In genomic region chr1:41131410-41131809, GRCm38 (mm10) we compare ENCODE assay signal across 22 mouse cellular contexts.
DNase-seq lines count a peak whose midpoint lies in the region; ATAC-seq lines count a peak whose summit lies in the region.
"Had no signal": no experiment of that assay in that cellular context is flagged by ENCODE, and none has a peak within 500 bp of the region (broad histone marks: within the 10 kb centered on the region; RNA-seq: fewer than 3 reads in every experiment).

No protein-coding gene starts in this region.

- H3K4me1 ChIP-seq in forebrain, embryonic 10.5 days: peaks cover 22% of the 10 kb centered on the region
- H3K4me1 ChIP-seq in forebrain, embryonic 16.5 days (replicated peaks; ENCODE audit: control insufficient read depth, insufficient read depth, low read length): no peaks in the 10 kb centered on the region
- peaks cover 5% of the 10 kb centered on the region for H3K4me1 ChIP-seq in limb, embryonic 11.5 days (ENCODE audit: control insufficient read depth, insufficient read depth, low read length)
- H3K4me1 ChIP-seq in limb, embryonic 10.5 days: peaks cover 31% of the 10 kb centered on the region
- peaks cover 6% of the 10 kb centered on the region for H3K4me1 ChIP-seq in hindbrain, embryonic 13.5 days (replicated peaks)
- H3K4me1 ChIP-seq in neural tube, embryonic 13.5 days (replicated peaks): peaks cover 5% of the 10 kb centered on the region; the same call in 1 of the 2 replicates
- H3K4me1 ChIP-seq: liver, embryonic 13.5 days; lung, embryonic 15.5 days; midbrain, embryonic 13.5 days had no signal

- ATAC-seq in forebrain, embryonic 16.5 days: no peak
- no peak for ATAC-seq in limb, embryonic 11.5 days (ENCODE audit: insufficient number of reproducible peaks, low FRiP score, low TSS enrichment, low read depth)
- ATAC-seq in hindbrain, embryonic 13.5 days (ENCODE audit: low FRiP score): no peak
- ATAC-seq in neural tube, embryonic 13.5 days (ENCODE audit: low read depth): no peak; the same call in 1 of the 2 replicates
- ATAC-seq: midbrain, embryonic 13.5 days had no signal

- H3K9ac ChIP-seq in forebrain, embryonic 16.5 days (replicated peaks; ENCODE audit: low read depth, low read length): no peak overlapping the region
- H3K9ac ChIP-seq in limb, embryonic 11.5 days (ENCODE audit: low read length): no peak overlapping the region
- H3K9ac ChIP-seq in hindbrain, embryonic 13.5 days: no peak overlapping the region
- no peak overlapping the region for H3K9ac ChIP-seq in neural tube, embryonic 13.5 days
- H3K9ac ChIP-seq: forebrain, embryonic 12.5 days; heart, embryonic 15.5 days; liver, embryonic 13.5 days; lung, embryonic 15.5 days; midbrain, embryonic 13.5 days had no signal

- H3K4me3 ChIP-seq in forebrain, embryonic 10.5 days: peak overlapping the region; percentile 3; the same call in 1 of the 2 replicates
- H3K4me3 ChIP-seq in forebrain, embryonic 16.5 days (replicated peaks; ENCODE audit: low read length): no peak overlapping the region
- no peak overlapping the region for H3K4me3 ChIP-seq in limb, embryonic 11.5 days (ENCODE audit: low read depth, low read length)
- no peak overlapping the region for H3K4me3 ChIP-seq in limb, embryonic 10.5 days
- no peak overlapping the region for H3K4me3 ChIP-seq in hindbrain, embryonic 13.5 days
- no peak overlapping the region for H3K4me3 ChIP-seq in neural tube, embryonic 13.5 days
- H3K4me3 ChIP-seq: forebrain, embryonic 12.5 days; heart, embryonic 15.5 days; liver, embryonic 13.5 days; lung, embryonic 15.5 days; midbrain, embryonic 13.5 days had no signal

- H3K9me3 ChIP-seq in forebrain, embryonic 10.5 days: no peaks in the 10 kb centered on the region
- H3K9me3 ChIP-seq in forebrain, embryonic 16.5 days (ENCODE audit: control insufficient read depth, low read length): no peaks in the 10 kb centered on the region
- no peaks in the 10 kb centered on the region for H3K9me3 ChIP-seq in limb, embryonic 11.5 days (ENCODE audit: control insufficient read depth, low read length)
- no peaks in the 10 kb centered on the region for H3K9me3 ChIP-seq in limb, embryonic 10.5 days (replicated peaks)
- H3K9me3 ChIP-seq in hindbrain, embryonic 13.5 days: no peaks in the 10 kb centered on the region
- no peaks in the 10 kb centered on the region for H3K9me3 ChIP-seq in neural tube, embryonic 13.5 days
- H3K9me3 ChIP-seq: forebrain, embryonic 12.5 days; heart, embryonic 15.5 days; liver, embryonic 13.5 days; lung, embryonic 15.5 days; midbrain, embryonic 13.5 days had no signal

- no peak for DNase-seq in forebrain, embryonic 10.5 days (ENCODE audit: extremely low spot score, low spot score)
- no peak for DNase-seq in limb, embryonic 11.5 days (ENCODE audit: low spot score)
- DNase-seq in limb, embryonic 10.5 days (ENCODE audit: low spot score): no peak
- DNase-seq in layer of hippocampus, postnatal 10 days (ENCODE audit: low spot score in 2 of 2): no peak
- DNase-seq in left cerebral cortex, postnatal 14 days (ENCODE audit: low spot score in 2 of 2): no peak
- DNase-seq: cerebellum, adult 9-10 months; embryo, embryonic 11 days; gastrocnemius, postnatal 36 days; kidney, adult 11 months; kidney, postnatal 25 days; layer of hippocampus, adult 9-11 months; liver, embryonic 13.5 days; thymus, postnatal 14 days had no signal

- no peaks in the 10 kb centered on the region for H3K36me3 ChIP-seq in forebrain, embryonic 10.5 days (replicated peaks)
- H3K36me3 ChIP-seq in forebrain, embryonic 16.5 days (ENCODE audit: control insufficient read depth, insufficient read depth): no peaks in the 10 kb centered on the region
- H3K36me3 ChIP-seq in limb, embryonic 11.5 days (ENCODE audit: control insufficient read depth, insufficient read depth, low read length): no peaks in the 10 kb centered on the region
- H3K36me3 ChIP-seq in limb, embryonic 10.5 days: no peaks in the 10 kb centered on the region
- H3K36me3 ChIP-seq in hindbrain, embryonic 13.5 days: no peaks in the 10 kb centered on the region
- H3K36me3 ChIP-seq in neural tube, embryonic 13.5 days: no peaks in the 10 kb centered on the region
- H3K36me3 ChIP-seq: forebrain, embryonic 12.5 days; heart, embryonic 15.5 days; liver, embryonic 13.5 days; lung, embryonic 15.5 days; midbrain, embryonic 13.5 days had no signal

- H3K27me3 ChIP-seq in forebrain, embryonic 10.5 days (ENCODE audit: poor library complexity, severe bottlenecking): peaks cover 72% of the 10 kb centered on the region
- 0 out of 2 replicates have a peak, but pooled peaks cover 2% of the 10 kb centered on the region for H3K27me3 ChIP-seq in forebrain, embryonic 16.5 days (replicated peaks; ENCODE audit: control insufficient read depth, insufficient read depth, low read length)
- no peaks in the 10 kb centered on the region for H3K27me3 ChIP-seq in limb, embryonic 11.5 days (ENCODE audit: control insufficient read depth, insufficient read depth, low read length)
- H3K27me3 ChIP-seq in limb, embryonic 10.5 days (ENCODE audit: low read depth, poor library complexity, severe bottlenecking): peaks cover 28% of the 10 kb centered on the region
- no peaks in the 10 kb centered on the region for H3K27me3 ChIP-seq in hindbrain, embryonic 13.5 days
- no peaks in the 10 kb centered on the region; the same call in 1 of the 2 replicates for H3K27me3 ChIP-seq in neural tube, embryonic 13.5 days
- H3K27me3 ChIP-seq: liver, embryonic 13.5 days; lung, embryonic 15.5 days had no signal

- no peak overlapping the region for H3K4me2 ChIP-seq in forebrain, embryonic 16.5 days (ENCODE audit: low read length)
- peak overlapping the region; percentile 24; the same call in 1 of the 2 replicates for H3K4me2 ChIP-seq in limb, embryonic 11.5 days (ENCODE audit: low read depth, severe bottlenecking)
- H3K4me2 ChIP-seq in hindbrain, embryonic 13.5 days: peak overlapping the region; percentile 17; the same call in 1 of the 2 replicates
- peak overlapping the region; percentile 28; the same call in 1 of the 2 replicates for H3K4me2 ChIP-seq in neural tube, embryonic 13.5 days
- H3K4me2 ChIP-seq: forebrain, embryonic 12.5 days; heart, embryonic 15.5 days; liver, embryonic 13.5 days; lung, embryonic 15.5 days; midbrain, embryonic 13.5 days had no signal

- intact Hi-C loops in left cerebral cortex, postnatal 14 days (cut with DNase I): no loop called here

- WGBS in forebrain, embryonic 10.5 days: 3% methylated on average over 9 of the region's 9 CpGs
- 9% methylated on average over 9 of the region's 9 CpGs for WGBS in forebrain, embryonic 16.5 days
- WGBS in limb, embryonic 11.5 days: 6% methylated on average over 9 of the region's 9 CpGs
- WGBS in limb, embryonic 10.5 days: 4% methylated on average over 9 of the region's 9 CpGs
- WGBS in hindbrain, embryonic 13.5 days: 6% methylated on average over 9 of the region's 9 CpGs
- WGBS in neural tube, embryonic 13.5 days: 4% methylated on average over 9 of the region's 9 CpGs

- H3K27ac ChIP-seq in forebrain, embryonic 10.5 days: no peak overlapping the region
- H3K27ac ChIP-seq in forebrain, embryonic 16.5 days (ENCODE audit: low read length): no peak overlapping the region
- H3K27ac ChIP-seq in limb, embryonic 11.5 days (replicated peaks; ENCODE audit: low read depth, low read length): no peak overlapping the region
- H3K27ac ChIP-seq in limb, embryonic 10.5 days: no peak overlapping the region
- H3K27ac ChIP-seq in hindbrain, embryonic 13.5 days: 0 out of 2 replicates have a peak overlapping the region, but pooled peaks have one; percentile 5
- no peak overlapping the region for H3K27ac ChIP-seq in neural tube, embryonic 13.5 days (replicated peaks)
- H3K27ac ChIP-seq: forebrain, embryonic 12.5 days; heart, embryonic 15.5 days; liver, embryonic 13.5 days; lung, embryonic 15.5 days; macrophage; midbrain, embryonic 13.5 days; stomach, postnatal 0 days had no signal
